Mouse (Mus musculus): ENCODE results near the gene Ints11. TPM values are rescaled to one million over a fixed set of nuclear protein-coding genes. Genes with fewer than 3 reads are reported as not detected.

Gene Ints11
- polyA plus RNA-seq, 1 experiment from 2014 or later = 75.8 TPM

GRCm38 (mm10) chr4:155883587-155883986 lies 14.2 kb downstream of the Ints11 start:
- no peak overlapping the region for H3K27ac ChIP-seq (ENCODE audit: low read depth, low read length)
- H3K4me1 ChIP-seq (ENCODE audit: control insufficient read depth, insufficient read depth, low read length) = no peaks in the 10 kb centered on the region
- ATAC-seq (ENCODE audit: low read depth) = no peak
- H3K36me3 ChIP-seq (ENCODE audit: control insufficient read depth, insufficient read depth, low read length) = peaks cover 44% of the 10 kb centered on the region
- H3K4me3 ChIP-seq (ENCODE audit: low read depth, low read length) = no peak overlapping the region
- H3K27me3 ChIP-seq (ENCODE audit: control insufficient read depth, insufficient read depth, low read length) = no peaks in the 10 kb centered on the region
- no peak overlapping the region for H3K9ac ChIP-seq (replicated peaks; ENCODE audit: low read depth, low read length)
- H3K9me3 ChIP-seq (ENCODE audit: control insufficient read depth, low read length) = no peaks in the 10 kb centered on the region
- no peak overlapping the region for H3K4me2 ChIP-seq (ENCODE audit: low read depth, low read length)
- WGBS = 84% methylated on average over 3 of the region's 3 CpGs

GRCm38 (mm10) chr4:155886330-155886729 lies 17.0 kb downstream of the Ints11 start:
- H3K9ac ChIP-seq (replicated peaks; ENCODE audit: low read depth, low read length) = no peak overlapping the region
- peaks cover 10% of the 10 kb centered on the region for H3K4me1 ChIP-seq (ENCODE audit: control insufficient read depth, insufficient read depth, low read length)
- no peaks in the 10 kb centered on the region for H3K27me3 ChIP-seq (ENCODE audit: control insufficient read depth, insufficient read depth, low read length)
- H3K9me3 ChIP-seq (ENCODE audit: control insufficient read depth, low read length) = no peaks in the 10 kb centered on the region
- ATAC-seq (ENCODE audit: low read depth) = no peak
- no peak overlapping the region for H3K4me3 ChIP-seq (ENCODE audit: low read depth, low read length)
- no peak overlapping the region for H3K4me2 ChIP-seq (ENCODE audit: low read depth, low read length)
- peaks cover 55% of the 10 kb centered on the region for H3K36me3 ChIP-seq (ENCODE audit: control insufficient read depth, insufficient read depth, low read length)
- H3K27ac ChIP-seq (ENCODE audit: low read depth, low read length) = no peak overlapping the region
- WGBS = over 99% methylated on average over 5 of the region's 5 CpGs

GRCm38 (mm10) chr4:155887674-155888073 lies 18.3 kb downstream of the Ints11 start:
- WGBS = 91% methylated on average over 10 of the region's 10 CpGs
- H3K4me1 ChIP-seq (ENCODE audit: control insufficient read depth, insufficient read depth, low read length) = peaks cover 10% of the 10 kb centered on the region
- no peaks in the 10 kb centered on the region for H3K27me3 ChIP-seq (ENCODE audit: control insufficient read depth, insufficient read depth, low read length)
- H3K9me3 ChIP-seq (ENCODE audit: control insufficient read depth, low read length) = no peaks in the 10 kb centered on the region
- H3K27ac ChIP-seq (ENCODE audit: low read depth, low read length) = no peak overlapping the region
- no peak overlapping the region for H3K9ac ChIP-seq (replicated peaks; ENCODE audit: low read depth, low read length)
- no peak for ATAC-seq (ENCODE audit: low read depth)
- H3K4me3 ChIP-seq (ENCODE audit: low read depth, low read length) = no peak overlapping the region
- H3K4me2 ChIP-seq (ENCODE audit: low read depth, low read length) = no peak overlapping the region
- H3K36me3 ChIP-seq (ENCODE audit: control insufficient read depth, insufficient read depth, low read length) = peaks cover 55% of the 10 kb centered on the region

- no peak for ATAC-seq (ENCODE audit: low read depth)
- Histone ChIP-seq H3K4me2 (ENCODE audit: low read depth, low read length) (no peak overlapping the region), H3K4me1 (ENCODE audit: control insufficient read depth, insufficient read depth, low read length) (peaks cover 10% of the 10 kb centered on the region), H3K27me3 (ENCODE audit: control insufficient read depth, insufficient read depth, low read length) (no peaks in the 10 kb centered on the region), H3K27ac (ENCODE audit: low read depth, low read length) (no peak overlapping the region), H3K9ac (replicated peaks; ENCODE audit: low read depth, low read length) (no peak overlapping the region), H3K9me3 (ENCODE audit: control insufficient read depth, low read length) (no peaks in the 10 kb centered on the region), H3K4me3 (ENCODE audit: low read depth, low read length) (no peak overlapping the region), H3K36me3 (ENCODE audit: control insufficient read depth, insufficient read depth, low read length) (peaks cover 53% of the 10 kb centered on the region)
- 93% methylated on average over 9 of the region's 9 CpGs for WGBS
These were observed 18.8 kb downstream of the Ints11 start for GRCm38 (mm10) chr4:155888181-155888580.

- Histone ChIP-seq H3K9ac (replicated peaks; ENCODE audit: low read depth, low read length) (no peak overlapping the region), H3K9me3 (ENCODE audit: control insufficient read depth, low read length) (no peaks in the 10 kb centered on the region), H3K36me3 (ENCODE audit: control insufficient read depth, insufficient read depth, low read length) (peaks cover 46% of the 10 kb centered on the region), H3K4me3 (ENCODE audit: low read depth, low read length) (no peak overlapping the region), H3K27me3 (ENCODE audit: control insufficient read depth, insufficient read depth, low read length) (no peaks in the 10 kb centered on the region), H3K27ac (ENCODE audit: low read depth, low read length) (no peak overlapping the region), H3K4me2 (ENCODE audit: low read depth, low read length) (peak overlapping the region; percentile 20; the same call in 1 of the 2 replicates), H3K4me1 (ENCODE audit: control insufficient read depth, insufficient read depth, low read length) (peaks cover 21% of the 10 kb centered on the region)
- no peak for ATAC-seq (ENCODE audit: low read depth)
- WGBS = 85% methylated on average over 5 of the region's 5 CpGs
These were observed 20.0 kb downstream of the Ints11 start for GRCm38 (mm10) chr4:155889316-155889715.

- Histone ChIP-seq H3K9me3 (ENCODE audit: control insufficient read depth, low read length) (no peaks in the 10 kb centered on the region), H3K4me2 (ENCODE audit: low read depth, low read length) (peak overlapping the region; percentile 98), H3K4me1 (ENCODE audit: control insufficient read depth, insufficient read depth, low read length) (peaks cover 34% of the 10 kb centered on the region), H3K36me3 (ENCODE audit: control insufficient read depth, insufficient read depth, low read length) (peaks cover 35% of the 10 kb centered on the region), H3K9ac (replicated peaks; ENCODE audit: low read depth, low read length) (peak overlapping the region; percentile 96), H3K4me3 (ENCODE audit: low read depth, low read length) (peak overlapping the region; percentile 92), H3K27ac (ENCODE audit: low read depth, low read length) (peak overlapping the region; percentile 34; the same call in 1 of the 2 replicates), H3K27me3 (ENCODE audit: control insufficient read depth, insufficient read depth, low read length) (no peaks in the 10 kb centered on the region)
- under 1% methylated on average over 34 of the region's 34 CpGs for WGBS
- ATAC-seq (ENCODE audit: low read depth) = no peak
These were observed 21.7 kb downstream of the Ints11 start for GRCm38 (mm10) chr4:155891011-155891471.

GRCm38 (mm10) chr4:155891551-155892001 lies 22.2 kb downstream of the Ints11 start, which contains the start of the genes Pusl1 and Acap3:
Gene Pusl1, minus strand, starts transcription at chr4:155891781.
Gene Acap3, plus strand, starts transcription at chr4:155891822.
- Histone ChIP-seq H3K4me2 (ENCODE audit: low read depth, low read length) (peak within 1 kb of the TSS; percentile 98), H3K4me1 (ENCODE audit: control insufficient read depth, insufficient read depth, low read length) (peaks cover 34% of the 10 kb centered on the region), H3K9me3 (ENCODE audit: control insufficient read depth, low read length) (no peaks in the 10 kb centered on the region), H3K27me3 (ENCODE audit: control insufficient read depth, insufficient read depth, low read length) (no peaks in the 10 kb centered on the region), H3K9ac (replicated peaks; ENCODE audit: low read depth, low read length) (peak within 1 kb of the TSS; percentile 96), H3K27ac (ENCODE audit: low read depth, low read length) (peak within 1 kb of the TSS; percentile 99), H3K4me3 (ENCODE audit: low read depth, low read length) (peak within 1 kb of the TSS; percentile 92), H3K36me3 (ENCODE audit: control insufficient read depth, insufficient read depth, low read length) (peaks cover 35% of the 10 kb centered on the region)
- ATAC-seq (ENCODE audit: low read depth) = peak; percentile 83
- under 1% methylated on average over 52 of the region's 52 CpGs for WGBS

- peak; percentile 92 for ATAC-seq (ENCODE audit: low read depth)
- Histone ChIP-seq H3K9me3 (ENCODE audit: control insufficient read depth, low read length) (no peaks in the 10 kb centered on the region), H3K9ac (replicated peaks; ENCODE audit: low read depth, low read length) (peak overlapping the region; percentile 96), H3K4me1 (ENCODE audit: control insufficient read depth, insufficient read depth, low read length) (peaks cover 34% of the 10 kb centered on the region), H3K4me2 (ENCODE audit: low read depth, low read length) (peak overlapping the region; percentile 98), H3K4me3 (ENCODE audit: low read depth, low read length) (peak overlapping the region; percentile 92), H3K27me3 (ENCODE audit: control insufficient read depth, insufficient read depth, low read length) (no peaks in the 10 kb centered on the region), H3K36me3 (ENCODE audit: control insufficient read depth, insufficient read depth, low read length) (peaks cover 35% of the 10 kb centered on the region), H3K27ac (ENCODE audit: low read depth, low read length) (peak overlapping the region; percentile 99)
- WGBS = 1% methylated on average over 39 of the region's 56 CpGs
These were observed 22.7 kb downstream of the Ints11 start for GRCm38 (mm10) chr4:155892017-155892416.

GRCm38 (mm10) chr4:155892438-155893211 lies 23.3 kb downstream of the Ints11 start:
- Histone ChIP-seq H3K4me1 (ENCODE audit: control insufficient read depth, insufficient read depth, low read length) (peaks cover 34% of the 10 kb centered on the region), H3K4me2 (ENCODE audit: low read depth, low read length) (peak overlapping the region; percentile 98), H3K4me3 (ENCODE audit: low read depth, low read length) (peak overlapping the region; percentile 92), H3K9me3 (ENCODE audit: control insufficient read depth, low read length) (no peaks in the 10 kb centered on the region), H3K27me3 (ENCODE audit: control insufficient read depth, insufficient read depth, low read length) (no peaks in the 10 kb centered on the region), H3K36me3 (ENCODE audit: control insufficient read depth, insufficient read depth, low read length) (peaks cover 30% of the 10 kb centered on the region), H3K9ac (replicated peaks; ENCODE audit: low read depth, low read length) (peak overlapping the region; percentile 96), H3K27ac (ENCODE audit: low read depth, low read length) (peak overlapping the region; percentile 99)
- peak; percentile 45 for ATAC-seq (ENCODE audit: low read depth)
- 5% methylated on average over 28 of the region's 37 CpGs for WGBS
